Mouse (Mus musculus) embryonic stem cell, embryonic (primary cell): Measurements from ENCODE around the gene Ngly1.

Experiments used
- CTCF ChIA-PET, 4 experiments: fragments of 300-600 bp in 2 of 4; fragments of 350-600 bp in 2 of 4; sonication (Branson Sonifier 250); formaldehyde crosslinking; loops; one replicate each; lab custom pipeline; 2022; ENCODE audit warnings: inconsistent platforms in 2 of 4; lab: Charles Lee
- POLR2A ChIA-PET, 4 experiments: fragments of 300-600 bp in 2 of 4; fragments of 350-600 bp in 2 of 4; sonication (Branson Sonifier 250); formaldehyde crosslinking; loops; one replicate each; lab custom pipeline; 2022; ENCODE audit warnings: antibody characterized with exemption in 4 of 4, inconsistent platforms in 1 of 4; lab: Charles Lee

The Ngly1 gene

DNA sequence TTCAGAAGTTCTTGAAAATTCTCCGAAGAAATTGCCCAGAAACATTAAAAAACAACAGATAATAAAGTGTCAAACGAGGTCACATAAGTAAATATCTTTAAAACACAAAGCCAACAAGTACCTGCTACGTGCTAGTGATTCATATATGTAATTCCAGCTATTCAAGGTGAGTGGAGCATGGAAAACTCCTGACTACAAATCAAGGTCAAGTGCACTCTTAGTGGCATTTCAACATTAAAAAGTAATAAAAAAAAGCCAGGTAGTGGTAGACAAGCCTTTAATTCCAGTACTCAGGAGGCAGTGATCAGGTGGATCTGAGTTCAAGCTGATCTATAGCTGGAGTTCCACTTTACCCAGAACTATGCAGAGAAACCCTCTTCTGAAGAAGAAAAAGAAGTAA, 945 bp upstream of the Ngly1 start:
- ChIA-PET POLR2A (interaction anchor here in 2 of 4 experiments (1.1 to 3.3 kb wide), 5 partner anchors 11 to 118 kb away, joined by 3 to 14 read pairs (median 6); partner anchors contain the start of gene Top2b (in 1 of the 2)), CTCF (interaction anchor here in 1 of 4 experiments (1.0 kb wide), 1 partner anchor 186 kb away, joined by 3 read pairs; no protein-coding TSS in a partner anchor)

- ChIA-PET POLR2A (interaction anchor here in 2 of 4 experiments (0.9 to 3.3 kb wide), 8 partner anchors 7 to 117 kb away, joined by 3 to 14 read pairs (median 4); partner anchors contain the start of gene Top2b (in 1 of the 2)), CTCF (interaction anchor here in 1 of 4 experiments (1.0 kb wide), 1 partner anchor 185 kb away, joined by 3 read pairs; no protein-coding TSS in a partner anchor)
Measured at GRCm38 (mm10) chr14:16248603-16249157, 400 bp upstream of the Ngly1 start.

DNA sequence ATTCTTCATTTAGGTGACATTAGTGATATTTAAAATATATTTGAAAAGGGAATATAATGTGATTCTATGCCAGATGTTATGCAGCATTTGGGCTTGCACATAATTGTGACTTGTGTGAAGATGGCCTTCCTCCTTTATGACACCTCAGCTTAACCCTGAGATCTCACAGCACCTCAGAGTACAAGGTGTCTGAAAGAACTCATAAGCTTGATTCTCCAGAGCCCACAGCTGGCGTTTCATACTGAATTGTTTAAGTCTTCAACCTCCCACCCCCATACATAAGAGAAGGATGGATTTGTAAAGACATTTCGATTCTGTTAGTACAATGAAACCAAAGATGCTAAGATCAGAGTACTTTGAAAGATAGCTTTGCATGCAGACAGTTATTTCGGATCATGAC, 1.0 kb downstream of the Ngly1 start:
- POLR2A ChIA-PET: interaction anchor here in 2 of 4 experiments (1.5 to 3.3 kb wide), 3 partner anchors 9 to 114 kb away, joined by 4 to 14 read pairs (median 5); partner anchors contain the start of gene Top2b (in 1 of the 2)
- CTCF ChIA-PET: interaction anchor here in 1 of 4 experiments (0.6 kb wide), 1 partner anchor 62 kb away, joined by 3 read pairs; no protein-coding TSS in a partner anchor

DNA sequence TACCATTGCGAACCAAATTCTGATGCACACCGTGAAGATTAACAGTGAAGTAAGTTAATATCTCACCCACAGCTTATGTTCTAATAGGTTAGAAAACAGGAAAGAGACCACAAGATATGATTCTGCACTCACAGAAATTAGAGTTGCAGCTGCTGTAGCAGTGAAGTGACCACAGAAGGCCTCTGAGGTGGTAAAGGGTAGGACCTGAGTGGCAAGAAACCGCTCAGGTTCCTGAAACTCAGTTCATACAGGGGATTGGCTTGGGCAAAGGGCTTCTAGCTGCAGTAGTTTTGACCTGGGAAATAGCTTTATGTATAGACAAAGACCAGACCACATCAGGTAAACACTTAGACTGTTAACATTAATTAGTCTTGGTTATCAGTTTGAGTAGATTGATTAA, 6.7 kb downstream of the Ngly1 start:
- ChIA-PET POLR2A (interaction anchor here in 1 of 4 experiments (0.6 kb wide), 1 partner anchor 103 kb away, joined by 9 read pairs; no protein-coding TSS in a partner anchor), CTCF (no interaction called here)

GRCm38 (mm10) chr14:16256209-16256608, 7.1 kb downstream of the Ngly1 start:
- CTCF ChIA-PET: no interaction called here

DNA sequence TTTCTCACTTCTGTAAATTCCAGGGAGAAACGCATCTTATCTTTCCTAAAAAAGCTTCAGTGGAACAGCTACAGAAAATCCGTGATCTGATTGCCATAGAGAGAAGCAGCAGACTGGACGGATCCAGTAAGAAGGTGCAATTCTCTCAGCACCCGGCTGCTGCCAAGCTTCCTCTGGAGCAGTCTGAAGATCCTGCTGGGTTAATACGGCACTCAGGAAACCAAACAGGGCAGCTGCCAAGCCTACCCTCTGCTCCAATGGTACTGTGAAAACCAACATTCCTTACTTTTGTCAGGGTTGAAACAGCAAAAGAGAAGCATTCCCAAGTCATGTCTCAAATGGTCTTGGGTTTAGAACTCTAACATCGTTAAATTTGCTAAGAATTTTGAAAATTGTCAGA, 11.5 kb downstream of the Ngly1 start:
- CTCF ChIA-PET: no interaction called here
- POLR2A ChIA-PET: interaction anchor here in 2 of 4 experiments (1.3 to 3.3 kb wide), 3 partner anchors 11 to 16 kb away, joined by 3 to 14 read pairs (median 4); partner anchors contain the start of genes Ngly1 (in 2 of the 2) and Oxsm (in 2 of the 2)

More at GRCm38 (mm10) chr14:16256209-16256608, 7.1 kb downstream of the Ngly1 start:
- POLR2A ChIA-PET: no interaction called here

- ChIA-PET POLR2A (no interaction called here), CTCF (no interaction called here)
Measured at GRCm38 (mm10) chr14:16261869-16262268, 12.8 kb downstream of the Ngly1 start.

DNA sequence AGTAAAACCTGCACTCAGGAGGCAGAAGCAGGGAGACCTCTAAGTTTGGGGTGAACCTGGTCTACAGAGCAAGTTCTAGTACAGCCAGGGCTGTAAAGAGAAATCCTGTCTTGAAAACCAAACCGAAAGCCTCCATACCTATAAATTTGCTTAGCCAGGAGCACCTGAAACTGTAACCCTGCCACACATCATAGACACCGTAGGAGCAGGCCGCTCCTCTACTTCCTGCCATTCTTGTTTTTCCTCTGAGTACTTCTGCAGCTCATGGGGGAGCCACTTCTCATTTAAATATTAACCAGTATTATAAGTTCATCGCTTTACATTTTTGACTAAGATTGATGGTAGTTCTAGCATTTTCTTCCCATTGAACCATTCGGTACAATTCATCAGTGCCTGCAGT, 17.9 kb downstream of the Ngly1 start:
- ChIA-PET POLR2A (no interaction called here), CTCF (no interaction called here)

- POLR2A ChIA-PET: no interaction called here
- CTCF ChIA-PET: no interaction called here
Measured at GRCm38 (mm10) chr14:16269776-16270175, 20.7 kb downstream of the Ngly1 start.

DNA sequence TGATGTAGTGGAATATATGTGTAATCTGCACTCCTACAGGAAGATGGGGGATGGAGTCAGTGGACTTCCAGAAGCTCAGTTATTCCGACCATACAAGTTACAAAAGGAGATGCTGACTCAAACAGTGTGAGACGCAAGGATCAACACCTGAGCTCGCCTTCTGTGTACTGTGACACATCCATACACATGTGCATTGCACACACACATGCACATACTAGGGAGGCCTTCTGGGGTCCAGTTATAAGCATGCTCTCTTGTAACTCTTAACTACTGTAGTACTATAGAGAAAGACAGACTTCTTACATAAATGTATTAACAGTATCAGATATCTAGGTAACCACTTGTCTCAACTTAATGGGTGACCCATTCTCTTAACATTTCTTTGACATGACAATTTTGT, 24.6 kb downstream of the Ngly1 start:
- CTCF ChIA-PET: interaction anchor here in 1 of 4 experiments (0.6 kb wide), 1 partner anchor 464 kb away, joined by 4 read pairs; no protein-coding TSS in a partner anchor
- POLR2A ChIA-PET: no interaction called here

GRCm38 (mm10) chr14:16279196-16279595, 30.1 kb downstream of the Ngly1 start:
- ChIA-PET CTCF (interaction anchor here in 1 of 4 experiments (0.6 kb wide), 2 partner anchors 14 to 15 kb away, joined by 4 to 6 read pairs; no protein-coding TSS in a partner anchor), POLR2A (interaction anchor here in 1 of 4 experiments (0.5 to 1.2 kb wide), 2 partner anchors 34 to 68 kb away, joined by 3 read pairs; no protein-coding TSS in a partner anchor)

DNA sequence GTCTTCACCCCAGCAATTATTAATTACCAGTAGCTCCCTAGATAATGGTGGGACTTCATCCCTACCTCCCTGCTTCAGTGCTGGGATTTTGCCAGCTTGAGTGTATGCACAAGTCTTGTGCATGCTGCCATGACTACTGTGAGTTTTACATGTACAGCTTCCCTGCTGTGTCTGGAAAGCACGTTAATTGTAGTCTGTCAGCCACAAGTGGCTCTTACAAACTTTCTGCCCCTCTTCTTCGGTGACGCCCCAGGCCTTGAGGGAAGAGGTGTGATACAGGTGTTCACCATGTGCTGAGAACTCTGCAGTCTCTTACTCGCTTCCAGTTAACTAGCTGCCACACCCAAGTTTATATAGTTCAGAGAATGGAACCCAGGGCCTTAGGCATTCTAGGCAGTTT, 34.9 kb downstream of the Ngly1 start:
- POLR2A ChIA-PET: interaction anchor here in 2 of 4 experiments (0.8 to 1.2 kb wide), 3 partner anchors 35 to 41 kb away, joined by 3 to 5 read pairs (median 4); partner anchors contain the start of genes Ngly1 (in 1 of the 2) and Oxsm (in 1 of the 2)
- CTCF ChIA-PET: interaction anchor here in 1 of 4 experiments (0.6 kb wide), 1 partner anchor 13 kb away, joined by 8 read pairs; no protein-coding TSS in a partner anchor

GRCm38 (mm10) chr14:16292371-16292770, 43.3 kb downstream of the Ngly1 start:
- ChIA-PET CTCF (no interaction called here), POLR2A (no interaction called here)

DNA sequence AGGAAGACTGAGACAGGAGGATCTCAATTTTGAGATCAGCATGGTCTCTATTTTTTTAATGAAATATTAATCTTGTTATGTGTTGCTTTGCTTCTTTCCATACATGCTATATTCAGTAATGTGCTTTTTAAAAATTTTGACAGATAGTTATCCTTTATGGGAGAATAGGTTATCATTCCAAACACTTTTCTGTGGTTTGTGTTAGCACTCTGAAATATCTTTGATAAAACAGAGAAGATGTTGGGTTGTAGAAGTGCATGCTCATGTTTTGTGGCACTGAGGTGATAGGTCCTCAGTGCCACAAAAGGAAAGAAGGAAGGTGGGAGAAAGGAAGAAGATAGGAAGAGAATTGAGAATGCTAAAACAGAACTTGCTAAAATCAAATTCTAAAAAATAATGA, 43.9 kb downstream of the Ngly1 start:
- POLR2A ChIA-PET: no interaction called here
- CTCF ChIA-PET: no interaction called here

- CTCF ChIA-PET: no interaction called here
Measured at GRCm38 (mm10) chr14:16293921-16294320, 44.8 kb downstream of the Ngly1 start.

DNA sequence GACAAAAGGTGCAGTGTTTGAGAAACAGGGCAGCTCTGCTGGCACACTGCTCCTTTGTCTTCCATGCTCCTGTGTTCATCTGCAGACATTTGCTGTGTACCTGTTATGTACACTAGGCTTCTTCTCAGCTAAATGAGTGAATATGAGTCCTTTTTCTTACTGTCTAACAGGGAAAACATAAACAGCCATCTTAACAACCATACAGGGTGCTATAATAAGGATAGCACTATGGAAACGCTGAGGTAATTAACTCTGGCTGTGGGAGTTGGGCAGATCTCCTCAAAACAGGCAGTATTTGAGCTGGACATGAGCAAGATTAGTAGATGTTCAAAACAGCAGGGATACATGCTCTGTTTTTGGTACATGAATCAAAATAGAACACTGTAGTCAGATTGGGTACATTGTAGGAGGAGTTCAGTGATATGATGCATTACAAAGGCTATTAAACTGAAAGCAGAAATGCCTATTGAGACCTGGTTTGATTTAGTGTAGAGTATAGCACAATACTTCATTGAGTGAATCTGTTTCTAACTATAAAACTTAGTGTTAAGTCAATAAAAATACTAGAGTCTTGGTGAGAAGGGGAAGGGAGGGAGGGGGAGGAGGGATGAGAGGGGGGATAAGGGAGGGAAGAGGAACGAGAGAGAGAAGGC, 47.9 kb downstream of the Ngly1 start:
- CTCF ChIA-PET: no interaction called here
- POLR2A ChIA-PET: no interaction called here

More at GRCm38 (mm10) chr14:16293921-16294320, 44.8 kb downstream of the Ngly1 start:
- POLR2A ChIA-PET: no interaction called here

DNA sequence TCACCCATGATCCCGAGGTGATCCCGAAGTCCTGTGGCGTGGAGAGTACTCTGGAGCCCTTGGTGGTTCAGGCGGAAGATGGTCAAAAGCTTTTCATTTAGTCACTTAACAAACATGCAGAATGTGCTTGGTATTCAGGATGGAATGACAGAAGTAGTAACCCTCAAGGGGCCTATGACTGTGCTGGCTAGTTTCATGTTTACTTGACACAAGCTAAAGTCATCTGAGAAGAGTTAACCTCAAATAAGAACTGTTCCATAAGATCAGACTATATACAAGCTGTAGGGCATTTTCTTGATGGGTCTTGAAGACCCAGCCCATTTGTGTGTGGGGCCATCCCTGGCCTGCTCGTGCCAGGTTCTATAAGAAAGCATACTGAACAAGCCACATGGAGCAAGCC, 52.7 kb downstream of the Ngly1 start:
- CTCF ChIA-PET: no interaction called here

DNA sequence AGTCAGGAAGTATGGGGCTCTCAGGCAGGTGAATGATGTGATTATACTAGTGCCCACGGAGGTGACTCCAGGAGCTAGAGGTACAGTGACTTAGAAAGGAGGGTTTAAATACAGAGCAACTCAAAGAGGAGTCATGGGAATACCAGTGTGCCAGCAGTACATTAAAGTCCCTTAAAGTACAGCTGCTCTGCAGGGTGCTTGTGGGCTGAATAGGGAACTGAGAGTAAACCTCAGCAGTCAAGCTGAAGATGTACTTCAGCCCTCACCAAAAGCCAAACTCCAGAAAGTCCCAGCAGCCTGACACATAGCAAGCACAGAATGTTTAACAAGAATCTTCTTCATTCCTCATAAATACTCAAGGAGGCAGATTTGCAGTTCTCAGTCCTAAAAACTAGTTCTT, 53.6 kb downstream of the Ngly1 start:
- ChIA-PET CTCF (no interaction called here), POLR2A (interaction anchor here in 1 of 4 experiments (0.9 kb wide), 1 partner anchor 10 kb away, joined by 4 read pairs; no protein-coding TSS in a partner anchor)

More for the DNA sequence above, 52.7 kb downstream of the Ngly1 start:
- POLR2A ChIA-PET: interaction anchor here in 2 of 4 experiments (0.6 to 0.9 kb wide), 2 partner anchors 11 to 796 kb away, joined by 3 to 4 read pairs; no protein-coding TSS in a partner anchor

DNA sequence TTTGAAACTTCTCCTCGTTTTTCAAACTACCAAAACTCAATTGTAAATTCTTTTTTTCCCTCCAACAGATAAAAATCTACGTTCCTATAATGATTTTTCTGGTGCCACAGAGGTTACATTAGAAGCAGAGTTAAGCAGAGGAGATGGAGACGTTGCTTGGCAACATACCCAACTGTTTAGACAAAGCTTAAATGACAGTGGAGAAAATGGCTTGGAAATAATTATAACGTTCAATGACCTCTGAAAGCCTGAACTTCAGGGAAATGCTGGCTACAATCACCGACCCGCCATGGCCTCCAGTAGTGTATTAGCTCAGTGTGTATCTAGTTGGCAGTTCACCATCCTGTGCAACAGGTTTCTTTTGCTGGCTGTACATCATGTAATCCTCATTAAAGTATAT, 61.7 kb downstream of the Ngly1 start:
- ChIA-PET CTCF (no interaction called here), POLR2A (no interaction called here)
